Mouse (Mus musculus) kidney, postnatal 14 days (tissue): ENCODE measurements around the gene Lingo3.
A peak's percentile ranks its signal among the peaks of the same experiment; 100 is the strongest.
"Not testable (repeated sequence)": the region's sequence is repeated elsewhere in the genome, so short reads cannot be mapped to it uniquely, and the experiment has no call there.

Experiments
- DNase-seq: peaks from one replicate; pipeline ENCODE4 v3.0.0; 2022; ENCODE audit warnings: mixed read lengths

Gene Lingo3

DNA sequence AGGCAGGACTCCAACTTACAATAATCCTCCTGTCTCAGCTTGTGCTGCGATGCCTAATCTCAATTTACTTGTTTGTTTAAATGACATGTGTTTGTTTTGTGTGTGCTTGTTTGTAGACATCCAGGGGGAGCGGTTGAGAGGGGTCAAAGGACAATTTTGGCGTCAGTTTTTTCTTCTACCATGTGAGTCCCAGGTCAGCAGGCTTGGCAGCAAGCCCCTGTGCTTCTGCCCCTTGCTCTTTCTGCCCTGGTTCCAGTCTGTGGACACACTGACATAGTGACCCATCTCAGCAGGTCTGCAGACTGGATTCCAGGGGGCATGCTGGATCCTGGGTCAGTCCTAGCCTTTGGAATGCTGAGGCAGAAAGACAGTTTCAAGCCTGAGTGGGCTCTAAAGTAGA is 24.4 kb downstream of the Lingo3 start:
- DNase-seq = peak; percentile 77

DNA sequence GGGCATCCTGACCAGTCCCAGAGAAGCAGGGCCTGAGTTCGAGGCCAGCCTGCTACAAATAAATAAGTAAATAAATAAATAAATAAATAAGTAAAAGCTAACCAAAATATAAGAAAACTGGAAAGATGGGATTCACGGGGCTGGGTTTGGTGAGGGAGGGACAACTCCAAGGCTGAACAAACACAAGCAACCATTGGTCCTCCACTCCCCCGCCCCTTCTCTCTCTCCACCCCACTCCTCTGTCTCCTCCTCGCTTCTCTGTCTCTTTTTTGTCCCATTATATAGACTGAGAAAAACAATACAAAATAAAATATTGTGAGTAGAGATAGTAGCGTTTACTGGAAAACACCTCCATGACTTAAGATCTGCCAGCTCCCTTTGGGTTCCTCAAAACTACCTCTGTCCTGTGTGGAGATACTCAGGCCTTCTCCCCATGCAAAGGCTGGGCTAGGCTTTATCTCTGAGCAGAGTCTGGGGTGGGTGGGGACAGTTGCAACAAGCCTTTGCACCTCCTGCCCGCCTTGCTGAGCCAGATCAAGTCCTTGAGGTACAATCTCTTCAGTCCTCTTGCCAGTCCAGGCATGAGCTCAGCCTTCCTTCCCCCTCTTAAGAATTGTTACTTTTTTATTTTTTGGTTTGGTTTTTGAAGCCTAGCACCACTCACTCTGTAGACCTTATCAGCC is 25.1 kb downstream of the Lingo3 start:
- no peak for DNase-seq

DNA sequence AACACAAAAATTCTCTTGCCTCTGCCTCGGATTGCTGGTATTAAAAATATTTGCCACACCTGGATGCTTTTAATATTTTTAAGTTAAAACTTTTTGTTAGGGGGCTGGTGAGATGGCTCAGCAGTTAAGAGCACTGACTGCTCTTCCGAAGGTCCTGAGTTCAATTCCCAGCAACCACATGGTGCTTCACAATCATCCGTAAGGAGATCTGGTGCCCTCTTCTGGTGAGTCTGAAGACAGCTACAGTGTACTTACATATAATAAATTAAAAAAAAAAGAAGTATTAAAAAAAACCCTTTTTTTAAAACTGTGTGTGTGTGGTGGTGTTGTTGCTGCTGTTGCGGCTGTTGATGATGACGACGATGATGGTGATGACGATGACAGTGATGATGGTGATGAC is 25.9 kb downstream of the Lingo3 start:
- not testable (repeated sequence) for DNase-seq

DNA sequence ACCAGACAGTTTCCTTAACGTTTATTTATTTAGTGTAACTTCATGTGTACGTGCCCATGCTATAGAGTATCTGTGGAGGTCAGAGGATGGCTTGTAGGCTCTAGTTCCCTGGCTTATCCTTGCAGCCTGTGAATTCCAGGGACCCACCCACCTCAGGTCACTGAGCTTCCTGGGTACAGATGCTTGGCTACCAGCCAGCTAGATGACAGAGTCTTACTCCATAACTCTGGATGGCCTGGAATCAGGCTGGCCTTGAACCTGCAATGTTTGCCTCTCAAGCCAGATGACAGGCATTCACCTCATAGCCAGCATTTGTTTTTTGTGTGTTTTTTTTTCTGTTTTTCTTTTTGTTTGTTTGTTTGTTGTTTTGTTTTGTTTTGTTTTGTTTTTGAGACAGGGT is 26.7 kb downstream of the Lingo3 start:
- no peak for DNase-seq

DNA sequence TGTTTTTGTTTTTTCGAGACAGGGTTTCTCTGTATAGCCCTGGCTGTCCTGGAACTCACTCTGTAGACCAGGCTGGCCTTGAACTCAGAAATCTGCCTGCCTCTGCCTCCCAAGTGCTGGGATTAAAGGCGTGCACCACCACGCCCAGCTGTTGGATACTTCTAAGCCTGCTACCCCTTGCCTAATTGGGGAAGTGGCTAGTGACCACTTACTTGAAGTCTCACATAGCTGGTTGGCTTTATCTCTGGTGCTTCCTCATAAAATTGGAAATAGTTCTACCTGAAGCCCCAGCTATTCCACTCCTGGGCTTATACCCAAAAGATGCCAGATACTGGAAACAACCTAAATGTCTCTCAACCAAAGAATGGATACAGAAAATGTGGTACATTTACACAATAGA is 27.5 kb downstream of the Lingo3 start:
- not testable (repeated sequence) for DNase-seq

DNA sequence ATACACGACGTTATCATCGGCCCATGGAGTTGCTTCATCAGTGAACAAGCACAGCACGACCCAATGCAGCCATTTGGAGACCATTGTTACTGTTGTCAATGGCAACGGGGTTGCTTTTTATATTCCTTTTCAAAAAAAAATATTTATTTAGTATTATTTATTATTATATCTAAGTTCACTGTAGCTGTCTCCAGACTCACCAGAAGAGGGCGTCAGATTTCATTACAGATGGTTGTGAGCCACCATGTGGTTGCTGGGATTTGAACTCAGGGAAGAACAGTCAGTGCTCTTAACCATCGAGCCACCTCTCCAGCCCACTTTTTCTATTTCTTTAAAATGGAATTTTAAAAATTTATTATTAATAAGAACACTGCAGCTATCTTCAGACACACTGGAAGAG is 29.0 kb downstream of the Lingo3 start:
- no peak for DNase-seq

DNA sequence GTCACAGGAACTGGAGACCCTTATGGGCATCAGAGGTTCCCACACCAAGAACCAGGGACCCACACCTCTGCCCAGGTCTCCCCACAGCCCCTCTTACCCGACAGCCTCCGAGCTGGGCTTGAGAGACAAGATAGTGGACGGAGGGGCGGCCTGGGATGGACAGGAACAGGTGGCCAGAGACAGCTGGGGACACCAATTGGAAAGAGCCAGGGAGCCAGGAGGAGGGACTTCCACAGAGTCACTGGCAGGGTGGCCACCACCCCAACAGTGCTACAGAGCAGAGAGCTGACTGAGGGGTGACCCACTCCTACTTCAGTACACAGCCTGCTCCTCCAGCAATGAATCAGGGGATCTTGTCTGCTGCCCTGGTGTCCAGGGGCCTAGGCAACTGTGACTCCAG is 30.5 kb downstream of the Lingo3 start, which contains the start of gene Jsrp1:
Gene Jsrp1, minus strand, starts transcription at position 133 of the 400 bp plus-strand sequence.
- no peak for DNase-seq

DNA sequence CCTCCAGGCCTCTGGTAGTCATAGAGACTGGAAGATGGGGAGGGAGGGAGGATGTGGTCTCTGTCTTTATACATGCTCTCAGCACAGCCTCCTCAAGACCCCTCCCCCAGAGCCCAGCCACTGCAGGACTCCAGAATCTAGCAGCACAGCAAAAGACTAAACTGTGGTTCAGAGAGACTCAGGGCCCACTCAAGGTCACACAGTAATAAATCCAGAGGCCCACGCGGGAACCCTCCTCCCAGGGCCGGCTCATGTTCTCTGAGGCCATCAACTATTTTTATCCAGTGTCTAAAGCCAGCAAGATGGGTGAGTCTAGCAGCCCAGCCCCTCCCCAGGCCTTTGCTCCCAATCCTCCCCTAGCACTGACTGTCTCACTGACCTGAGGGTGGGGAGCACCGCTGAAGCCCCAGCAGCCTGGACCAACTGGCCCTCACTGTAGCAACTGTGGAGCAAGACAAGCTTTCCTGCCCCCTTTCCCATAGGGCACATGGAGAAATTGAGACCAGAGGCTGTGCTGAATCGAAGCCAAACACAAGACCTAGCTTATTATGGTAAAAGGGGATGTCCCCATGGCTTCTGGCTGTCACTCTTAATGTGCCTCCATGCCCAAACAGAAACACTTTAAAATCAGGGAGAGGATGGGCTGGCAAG is 31.3 kb downstream of the Lingo3 start:
- DNase-seq = no peak

DNA sequence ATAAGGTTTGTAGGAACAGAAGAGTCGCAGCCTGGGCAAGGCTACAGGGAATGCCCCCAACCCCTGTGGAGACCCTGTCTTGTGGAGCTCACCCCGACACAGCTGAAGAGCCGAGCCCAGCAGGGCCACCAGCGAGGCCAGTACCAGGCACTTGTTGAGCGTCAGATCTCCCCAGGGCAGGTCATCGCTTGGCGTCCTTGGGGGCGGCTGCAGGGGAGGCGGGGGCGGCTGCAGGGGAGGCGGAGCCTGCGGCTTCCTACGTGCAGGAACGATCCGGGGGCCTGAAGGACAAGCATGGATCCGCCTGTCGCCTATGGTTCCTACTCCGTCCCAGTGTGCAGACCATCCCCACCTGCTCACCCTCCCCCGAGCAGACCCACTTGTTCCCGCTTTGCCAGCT is 33.8 kb downstream of the Lingo3 start:
- DNase-seq = no peak

DNA sequence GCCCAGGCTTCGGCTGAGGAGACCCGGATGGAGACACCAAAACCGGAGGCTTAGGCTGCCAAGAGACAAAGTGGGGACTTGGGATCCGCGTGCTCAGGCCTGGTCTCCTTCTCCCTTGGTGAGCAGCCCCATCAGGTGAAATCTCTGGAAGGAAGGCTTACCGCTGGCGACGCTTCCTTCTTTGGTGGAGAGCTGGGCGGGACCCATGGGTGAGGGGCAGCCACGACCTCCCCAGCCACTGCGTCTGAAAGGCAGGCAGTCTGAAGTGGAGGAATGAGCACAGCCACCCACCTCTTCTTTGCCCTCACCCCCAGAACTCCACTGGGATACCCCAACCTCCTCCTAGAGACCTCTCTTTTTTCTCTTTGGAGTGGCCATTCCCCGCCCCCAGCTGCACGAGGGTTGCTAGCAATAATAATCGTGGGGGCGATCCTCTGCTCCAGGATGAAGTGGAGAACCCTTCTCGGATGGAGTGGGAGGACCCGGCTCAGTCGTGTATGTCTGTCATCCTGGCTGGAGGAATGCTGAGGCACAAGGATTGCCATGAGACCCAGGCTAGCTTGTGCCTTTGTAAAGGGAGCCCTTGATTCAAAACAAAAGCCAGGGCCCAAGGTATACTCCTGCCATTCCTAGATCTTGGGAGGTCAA is 34.7 kb downstream of the Lingo3 start:
- no peak for DNase-seq

DNA sequence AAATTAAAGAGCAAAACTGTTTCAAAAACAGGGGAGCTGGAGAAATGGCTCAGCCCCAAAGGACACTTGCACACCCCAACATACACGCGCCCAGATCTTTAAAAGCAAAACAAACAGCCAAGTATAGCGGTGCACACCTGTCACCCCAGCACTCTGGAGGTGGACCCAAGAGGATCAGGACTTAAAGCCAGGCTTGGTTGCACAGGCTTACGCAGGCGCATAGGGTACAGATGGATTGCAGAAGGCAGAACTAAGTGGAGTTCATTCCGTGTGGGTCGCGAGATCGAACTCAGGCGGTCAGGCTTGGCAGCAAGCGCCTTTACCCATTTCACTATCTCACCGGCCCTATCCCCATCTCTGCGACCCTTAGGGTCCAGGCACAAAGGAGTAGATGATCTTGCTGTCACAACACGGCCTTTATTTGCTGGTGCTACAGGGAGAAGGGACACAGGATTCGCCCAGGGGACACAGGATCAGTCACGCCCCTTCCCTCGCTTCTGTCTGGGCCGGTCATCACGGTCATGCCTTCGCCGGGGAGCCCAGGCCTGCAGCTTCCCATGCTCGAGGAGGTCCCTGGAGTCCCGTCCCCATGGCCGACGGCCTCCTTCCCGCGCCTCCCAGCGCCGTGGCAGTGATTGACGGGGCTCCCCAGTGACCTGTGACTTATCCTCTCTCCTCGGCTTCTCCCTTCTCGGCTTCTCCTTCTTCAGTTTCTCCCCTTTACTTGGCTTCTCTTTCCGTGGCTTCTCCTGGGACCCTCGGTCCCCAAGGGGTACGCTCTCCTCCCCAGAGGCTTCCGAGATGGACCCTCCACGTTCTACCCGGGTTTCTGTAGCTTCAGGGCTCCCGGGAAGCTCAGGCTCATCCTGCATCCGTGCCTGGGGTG is 35.5 kb downstream of the Lingo3 start:
- DNase-seq = no peak

DNA sequence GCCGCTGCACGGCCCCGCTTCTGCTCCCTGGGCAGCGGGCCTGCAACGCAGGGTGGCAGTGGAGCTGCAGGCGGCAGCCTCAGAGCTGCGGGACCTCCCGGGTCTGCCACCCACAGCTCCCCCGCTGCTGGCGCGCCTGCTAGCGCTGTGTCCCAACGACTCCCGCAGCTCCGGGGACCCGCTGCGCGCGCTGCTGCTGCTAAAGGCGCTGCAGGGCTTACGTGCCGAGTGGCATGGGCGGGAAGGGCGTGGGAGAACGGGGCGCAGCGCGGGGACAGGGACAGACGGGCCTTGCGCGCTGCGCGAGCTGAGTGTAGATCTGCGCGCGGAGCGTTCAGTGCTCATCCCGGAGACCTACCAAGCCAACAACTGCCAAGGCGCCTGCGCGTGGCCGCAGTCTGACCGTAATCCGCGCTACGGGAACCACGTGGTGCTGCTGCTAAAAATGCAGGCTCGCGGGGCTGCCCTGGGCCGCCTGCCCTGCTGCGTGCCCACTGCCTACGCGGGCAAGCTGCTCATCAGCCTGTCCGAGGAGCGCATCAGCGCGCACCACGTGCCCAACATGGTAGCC is 36.7 kb downstream of the Lingo3 start:
- peak; percentile 81 for DNase-seq

DNA sequence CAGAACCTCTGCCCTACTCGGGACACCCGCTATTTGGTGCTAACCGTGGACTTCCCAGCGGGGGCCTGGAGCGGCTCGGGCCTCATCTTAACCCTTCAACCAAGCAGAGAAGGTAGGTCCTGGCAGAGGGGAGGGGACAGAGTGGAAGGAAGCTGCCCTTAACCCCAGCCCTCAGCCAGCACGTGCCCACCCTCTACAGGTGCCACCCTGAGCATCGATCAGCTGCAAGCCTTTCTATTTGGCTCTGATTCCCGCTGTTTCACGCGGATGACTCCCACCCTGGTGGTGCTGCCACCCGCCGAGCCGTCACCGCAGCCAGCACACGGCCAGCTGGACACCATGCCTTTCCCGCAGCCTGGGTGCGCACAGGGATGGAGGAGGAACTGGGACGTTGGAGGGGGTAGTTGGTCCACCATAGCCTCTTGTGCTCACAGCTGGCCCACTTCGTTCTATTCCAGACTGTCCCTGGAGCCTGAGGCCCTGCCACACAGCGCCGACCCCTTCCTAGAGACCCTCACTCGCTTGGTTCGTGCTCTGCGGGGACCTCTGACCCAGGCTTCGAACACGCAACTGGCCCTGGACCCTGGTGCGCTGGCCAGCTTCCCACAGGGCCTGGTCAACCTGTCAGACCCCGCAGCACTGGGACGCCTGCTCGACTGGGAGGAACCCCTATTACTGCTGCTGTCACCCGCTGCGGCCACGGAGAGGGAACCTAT is 37.3 kb downstream of the Lingo3 start:
- DNase-seq = no peak

DNA sequence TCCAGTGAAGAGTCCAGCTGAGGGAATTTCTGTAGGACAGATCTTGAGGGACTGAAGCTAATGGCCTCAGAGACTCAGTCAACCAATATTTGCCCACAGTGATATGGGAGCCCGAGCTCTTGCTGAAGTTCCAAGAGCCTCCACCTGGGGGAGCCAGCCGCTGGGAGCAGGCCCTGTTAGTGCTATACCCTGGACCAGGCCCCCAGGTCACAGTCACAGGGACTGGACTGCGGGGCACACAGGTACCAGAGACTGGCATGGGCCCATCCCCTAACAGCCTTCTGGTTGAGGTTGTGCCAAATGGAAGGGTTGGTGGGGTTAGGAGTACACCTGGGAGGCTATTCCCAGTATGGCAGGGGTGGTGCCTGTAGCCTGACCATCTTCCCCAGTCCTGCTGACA is 37.9 kb downstream of the Lingo3 start:
- DNase-seq = peak; percentile 78

DNA sequence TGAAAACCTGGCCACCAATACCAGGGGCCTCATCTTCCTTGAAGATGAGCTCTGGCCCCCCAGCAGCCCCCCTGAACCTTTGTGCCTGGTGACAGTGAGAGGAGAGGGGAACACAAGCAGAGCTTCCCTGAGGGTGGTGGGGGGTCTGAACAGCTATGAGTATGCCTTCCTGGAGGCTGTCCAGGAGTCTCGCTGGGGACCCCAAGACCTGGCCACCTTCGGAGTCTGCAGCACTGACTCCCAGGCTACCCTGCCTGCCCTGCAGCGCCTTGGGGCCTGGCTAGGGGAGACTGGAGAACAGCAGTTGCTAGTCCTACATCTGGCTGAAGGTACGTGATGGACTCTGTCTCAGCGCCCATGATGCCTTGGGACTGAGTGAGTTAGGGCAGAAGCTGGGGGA is 38.5 kb downstream of the Lingo3 start:
- DNase-seq = no peak

DNA sequence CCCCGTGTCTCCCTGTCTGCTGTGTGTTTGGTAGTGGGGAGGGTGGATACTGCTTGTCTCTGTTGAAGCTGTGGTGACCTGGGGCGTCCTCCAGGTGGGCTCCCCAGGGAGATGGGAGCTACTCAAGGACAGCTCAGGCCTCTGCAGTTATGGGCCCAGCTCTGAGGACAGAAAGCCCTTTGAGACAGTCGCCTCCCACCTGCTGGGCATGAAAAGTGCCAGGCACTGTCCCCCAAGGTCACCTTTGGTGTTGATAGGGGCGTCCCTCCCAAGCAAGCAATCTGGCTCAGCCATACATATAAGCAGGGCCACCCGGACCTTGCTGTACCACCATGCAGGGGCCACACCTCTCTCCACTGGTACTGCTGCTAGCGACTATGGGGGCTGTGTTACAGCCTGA is 38.9 kb downstream of the Lingo3 start, which contains the start of gene Amh:
Gene Amh, plus strand, starts transcription at position 328 of the 400 bp plus-strand sequence.
- DNase-seq = no peak

DNA sequence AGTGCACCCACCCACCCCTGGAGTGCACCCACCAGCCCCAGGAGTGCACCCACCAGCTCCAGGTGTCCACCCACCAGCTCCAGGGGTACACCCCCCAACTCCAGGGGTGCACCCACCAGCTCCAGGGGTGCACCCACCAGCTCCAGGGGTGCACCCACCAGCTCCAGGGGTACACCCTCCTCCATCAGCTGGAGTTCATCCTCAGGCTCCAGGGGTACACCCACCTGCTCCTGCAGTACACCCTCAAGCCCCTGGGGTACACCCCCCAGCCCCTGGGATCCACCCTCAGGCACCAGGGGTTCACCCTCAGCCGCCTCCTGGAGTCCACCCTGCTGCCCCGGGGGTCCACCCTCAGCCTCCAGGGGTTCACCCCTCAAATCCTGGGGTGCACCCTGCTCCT is 39.5 kb downstream of the Lingo3 start:
- DNase-seq = no peak

DNA sequence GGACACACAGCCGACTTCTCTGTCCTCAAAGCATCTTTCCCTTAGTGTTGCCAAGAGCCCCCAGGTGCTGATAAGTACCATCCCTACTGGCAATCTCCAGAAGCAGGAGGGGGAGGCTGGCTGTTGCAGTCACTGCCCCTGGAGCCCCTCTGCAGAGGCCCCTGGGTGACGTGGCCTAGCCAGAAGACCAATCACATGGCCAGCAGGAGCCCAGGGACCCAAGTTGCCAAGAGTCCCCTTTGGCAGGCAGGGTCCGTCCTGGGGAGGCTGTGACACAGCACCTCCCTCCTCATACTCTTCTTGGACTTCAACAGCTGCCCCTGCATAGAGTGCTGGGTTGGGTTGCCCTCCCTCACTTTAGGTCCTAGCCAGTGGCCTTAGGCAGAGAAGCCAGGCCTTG is 40.8 kb downstream of the Lingo3 start:
- DNase-seq = no peak

DNA sequence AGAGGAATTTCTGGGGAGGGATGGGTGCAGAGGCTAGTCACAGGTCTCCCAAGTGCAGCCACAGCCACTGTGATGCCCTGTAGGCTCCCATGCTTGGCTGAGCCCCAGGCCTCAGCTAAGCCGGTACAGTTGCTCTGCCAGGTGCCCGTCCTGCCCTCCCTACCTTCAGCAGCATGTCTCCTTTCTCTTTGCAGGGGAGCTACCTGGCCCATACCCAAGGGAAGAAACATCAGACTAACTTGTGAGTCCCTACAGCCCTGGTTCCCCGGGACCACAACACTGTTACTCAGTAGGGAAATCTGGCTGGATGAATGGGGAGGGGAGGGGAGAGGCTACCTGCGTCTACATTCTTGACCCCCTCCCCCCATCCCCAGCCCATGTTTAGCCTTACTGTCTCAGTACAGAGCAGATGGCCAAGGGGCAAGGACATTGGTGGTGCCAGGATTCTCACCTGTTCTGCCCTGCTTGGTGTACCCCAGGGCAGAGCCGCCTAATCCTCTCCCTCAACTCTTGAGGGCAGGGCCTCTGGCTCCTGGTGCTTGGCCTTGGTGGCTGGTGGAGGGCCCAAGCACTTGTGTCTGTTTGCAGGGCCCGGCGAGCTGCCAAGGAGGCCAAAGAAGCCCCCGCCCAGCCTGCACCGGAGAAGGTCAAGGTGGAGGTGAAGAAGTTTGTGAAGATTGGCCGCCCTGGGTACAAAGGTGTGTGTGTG is 41.5 kb downstream of the Lingo3 start:
- no peak for DNase-seq

DNA sequence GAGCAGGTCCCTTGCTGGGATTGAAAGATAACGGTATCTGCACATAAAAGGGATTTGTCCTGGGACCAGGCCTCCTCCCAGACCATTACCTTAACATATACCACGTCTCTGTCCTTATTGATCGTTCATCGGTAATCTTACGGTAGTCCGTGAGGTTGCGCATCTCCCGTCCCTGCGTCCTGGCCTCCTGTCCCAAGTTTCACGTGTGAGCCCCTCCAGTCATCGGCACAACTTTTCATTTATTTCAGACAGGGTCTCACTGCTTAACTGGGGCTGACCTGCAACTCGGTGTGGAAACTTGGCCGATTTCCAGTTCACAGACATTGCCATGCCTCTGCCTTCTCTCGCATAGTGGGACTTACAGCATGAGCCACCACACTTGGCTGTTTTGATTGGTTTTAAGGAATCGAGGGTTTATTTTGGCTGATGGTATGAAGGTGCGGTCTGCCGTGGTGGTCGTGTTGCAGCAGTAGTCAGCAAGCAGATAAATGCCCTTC is 44.7 kb downstream of the Lingo3 start:
- no peak for DNase-seq
